Mouse (Mus musculus) hindbrain, embryonic 14.5 days (tissue): ENCODE results near the gene Vtn. TPM values are rescaled to one million over a fixed set of nuclear protein-coding genes. Genes with fewer than 3 reads are reported as not detected.
A peak's percentile ranks its signal among the peaks of the same experiment; 100 is the strongest.
"Not testable (repeated sequence)": the region's sequence is repeated elsewhere in the genome, so short reads cannot be mapped to it uniquely, and the experiment has no call there.

ENCODE experiments used
- ATAC-seq: fragments of 200-750 bp; cut with Nextera tagmentation; 2 replicates; pipeline ENCODE4 v1.8.0; 2017; ENCODE audit warnings: moderate number of reproducible peaks, mild to moderate bottlenecking, moderate TSS enrichment, moderate library complexity; ENCODE audit not compliant: low FRiP score
- DNase-seq: peaks from one replicate; pipeline ENCODE4 v3.0.0-alpha.2; 2015; ENCODE audit warnings: low spot score
- H3K27ac ChIP-seq: fragments of 300-500 bp; sonication (generic); 2 replicates; pipeline ENCODE4 v1.5.1; 2014; ENCODE audit warnings: mild to moderate bottlenecking, moderate library complexity
- H3K27me3 ChIP-seq: fragments of 300-500 bp; sonication (generic); 2 replicates; pipeline ENCODE4 v1.6.1; 2014; ENCODE audit warnings: mild to moderate bottlenecking, low read length, mixed read lengths; ENCODE audit not compliant: control insufficient read depth, insufficient read depth
- H3K36me3 ChIP-seq: fragments of 300-500 bp; sonication (generic); replicated peaks from 2 replicates; pipeline ENCODE4 v1.6.1; 2014; ENCODE audit not compliant: control insufficient read depth, insufficient read depth
- H3K4me1 ChIP-seq: fragments of 300-500 bp; sonication (generic); replicated peaks from 2 replicates; pipeline ENCODE4 v1.6.1; 2014; ENCODE audit warnings: antibody characterized with exemption, low read length, mixed read lengths; ENCODE audit not compliant: control insufficient read depth, insufficient read depth
- H3K4me2 ChIP-seq: fragments of 300-500 bp; sonication (generic); replicated peaks from 2 replicates; pipeline ENCODE4 v1.6.1; 2014; ENCODE audit warnings: mild to moderate bottlenecking, moderate library complexity
- H3K4me3 ChIP-seq: fragments of 300-500 bp; sonication (generic); replicated peaks from 2 replicates; pipeline ENCODE4 v1.5.1; 2014; ENCODE audit warnings: mild to moderate bottlenecking, low read length
- H3K9ac ChIP-seq: fragments of 300-500 bp; sonication (generic); 2 replicates; pipeline ENCODE4 v1.6.1; 2014
- H3K9me3 ChIP-seq: fragments of 300-500 bp; sonication (generic); 2 replicates; pipeline ENCODE4 v1.6.1; 2016; ENCODE audit warnings: low read length; ENCODE audit not compliant: control insufficient read depth
- WGBS: fragments of 180-500 bp; shearing (Covaris S2); extraction: QIAGEN DNeasy Blood & Tissue Kit; methylation state at CpG from one replicate; pipeline ENCODE4 v1.1.7; 2014; 5-methylcytosine and 5-hydroxymethylcytosine counted together
- polyA plus RNA-seq: library from polyadenylated mRNA; unstranded; fragments of >200 nt; fragmentation: Nextera tagmentation; extraction: Ambion mirVana; gene quantifications from 2 replicates; pipeline ENCODE4 v1.2.1, GENCODE M21; 2014

Gene Vtn
- polyA plus RNA-seq, 1 experiment from 2014 or later: 201 TPM

- ATAC-seq: no peak
- H3K4me1 ChIP-seq: no peaks in the 10 kb centered on the region
- H3K36me3 ChIP-seq: peaks cover 100% of the 10 kb centered on the region
- no peak overlapping the region for H3K4me3 ChIP-seq
- WGBS: 68% methylated on average over 9 of the region's 9 CpGs
- DNase-seq: peak; percentile 36
- no peak overlapping the region for H3K27ac ChIP-seq
- H3K4me2 ChIP-seq: no peak overlapping the region
- H3K9ac ChIP-seq: no peak overlapping the region
- H3K27me3 ChIP-seq: no peaks in the 10 kb centered on the region
- H3K9me3 ChIP-seq: no peaks in the 10 kb centered on the region
Observed at GRCm38 (mm10) chr11:78523241-78523955, 24.5 kb downstream of the Vtn start.

DNA sequence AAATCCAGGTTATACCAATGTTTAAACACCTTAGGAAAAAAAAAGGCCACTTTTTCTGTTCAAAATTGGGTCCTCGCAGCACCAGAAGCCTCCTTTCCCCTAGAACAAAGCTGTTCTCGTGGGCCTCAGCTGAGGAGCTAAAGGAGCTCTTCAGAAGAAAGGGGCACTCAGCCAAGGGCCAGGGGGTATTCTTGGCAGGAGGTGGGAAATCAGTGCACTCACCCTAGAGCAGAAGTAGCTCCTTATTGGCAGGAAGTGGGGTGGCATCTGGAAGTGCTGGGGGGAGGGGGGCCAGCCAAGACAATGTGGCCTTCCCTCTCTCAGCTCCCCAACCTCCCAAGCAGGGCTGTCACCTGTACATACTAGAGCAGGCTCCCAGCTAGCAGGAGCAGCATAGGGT is 25.9 kb downstream of the Vtn start:
- 77% methylated on average over 2 of the region's 2 CpGs for WGBS
- ATAC-seq (no peak), DNase-seq (no peak)
- Histone ChIP-seq H3K4me2 (no peak overlapping the region), H3K9me3 (no peaks in the 10 kb centered on the region), H3K4me1 (no peaks in the 10 kb centered on the region), H3K27me3 (no peaks in the 10 kb centered on the region), H3K9ac (no peak overlapping the region), H3K27ac (no peak overlapping the region), H3K36me3 (peaks cover 100% of the 10 kb centered on the region), H3K4me3 (no peak overlapping the region)

DNA sequence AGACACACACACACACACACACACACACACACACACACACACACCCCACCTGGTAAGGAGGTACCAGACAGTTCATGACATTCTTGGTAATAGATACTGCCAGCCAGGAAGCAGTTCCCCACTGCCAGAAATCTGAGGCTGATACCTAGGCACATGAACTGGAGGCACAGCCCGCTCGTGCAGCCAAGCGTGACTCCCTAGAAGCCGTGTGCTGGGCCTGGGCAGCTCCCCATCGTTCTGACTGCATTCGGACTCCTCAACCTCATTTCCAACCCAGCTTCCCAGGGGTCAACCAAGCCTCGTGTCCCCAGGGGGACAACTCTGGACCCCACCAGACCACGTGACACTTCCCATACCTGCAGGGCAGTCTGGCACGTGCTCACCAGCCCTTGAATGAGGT is 29.8 kb downstream of the Vtn start:
- ATAC-seq (no peak), DNase-seq (no peak)
- Histone ChIP-seq H3K9me3 (no peaks in the 10 kb centered on the region), H3K27me3 (no peaks in the 10 kb centered on the region), H3K4me1 (no peaks in the 10 kb centered on the region), H3K4me2 (no peak overlapping the region), H3K27ac (no peak overlapping the region), H3K4me3 (no peak overlapping the region), H3K36me3 (peaks cover 67% of the 10 kb centered on the region), H3K9ac (no peak overlapping the region)
- whole genome bisulfite sequencing: 84% methylated on average over 9 of the region's 9 CpGs

DNA sequence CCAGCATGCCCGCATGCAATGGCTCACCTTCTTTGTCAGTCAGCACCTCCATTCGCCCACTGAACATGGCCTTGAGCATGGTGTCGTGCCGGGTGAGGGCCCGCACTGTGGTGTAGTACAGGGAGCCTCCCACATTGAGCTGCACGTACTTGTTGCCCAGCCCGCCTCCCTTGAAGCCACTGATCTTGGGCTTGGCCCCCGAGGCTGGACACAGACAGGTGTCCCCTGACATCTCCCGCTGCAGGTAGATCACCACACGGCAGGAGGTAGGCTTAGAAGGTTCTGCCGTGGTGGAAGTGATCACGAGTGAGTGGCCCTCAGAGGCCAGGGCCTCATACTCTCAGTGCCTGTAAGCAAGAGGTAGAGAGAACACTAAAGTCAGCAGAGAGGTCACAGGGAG is 31.1 kb downstream of the Vtn start:
- H3K4me3 ChIP-seq: no peak overlapping the region
- no peak overlapping the region for H3K27ac ChIP-seq
- ATAC-seq (no peak), DNase-seq (no peak)
- H3K4me1 ChIP-seq: peaks cover 9% of the 10 kb centered on the region
- no peak overlapping the region for H3K4me2 ChIP-seq
- no peaks in the 10 kb centered on the region for H3K9me3 ChIP-seq
- H3K36me3 ChIP-seq: peaks cover 54% of the 10 kb centered on the region
- H3K27me3 ChIP-seq: no peaks in the 10 kb centered on the region
- H3K9ac ChIP-seq: no peak overlapping the region
- WGBS: 91% methylated on average over 12 of the region's 12 CpGs

DNA sequence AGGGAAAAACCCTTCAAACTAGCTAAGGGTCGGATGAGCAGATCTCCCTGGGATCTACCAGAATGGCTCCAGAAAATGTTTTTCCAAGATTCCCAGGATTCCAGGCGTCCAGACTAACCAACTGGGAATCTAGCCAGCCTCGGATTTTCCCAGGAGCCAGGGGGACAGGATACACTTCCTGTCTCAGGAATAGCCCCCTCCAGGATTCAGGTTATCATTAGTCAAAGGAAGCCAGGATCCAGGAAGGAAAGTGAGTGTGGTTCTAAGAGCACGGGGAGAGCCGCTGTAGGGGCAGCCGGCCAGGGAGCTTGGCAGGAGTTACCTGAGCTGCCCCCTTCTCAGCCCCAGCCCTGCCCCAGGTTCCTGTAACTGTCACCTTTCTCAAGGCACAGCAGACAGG is 32.2 kb downstream of the Vtn start:
- Histone ChIP-seq H3K36me3 (peaks cover 44% of the 10 kb centered on the region), H3K9ac (no peak overlapping the region), H3K4me3 (no peak overlapping the region), H3K4me1 (peaks cover 13% of the 10 kb centered on the region), H3K27ac (no peak overlapping the region), H3K9me3 (no peaks in the 10 kb centered on the region), H3K4me2 (no peak overlapping the region), H3K27me3 (no peaks in the 10 kb centered on the region)
- no peak for ATAC-seq
- no peak for DNase-seq
- WGBS: 82% methylated on average over 6 of the region's 6 CpGs

- not testable (repeated sequence) for DNase-seq, H3K4me3 ChIP-seq, H3K27ac ChIP-seq, H3K27me3 ChIP-seq, H3K4me2 ChIP-seq, H3K9ac ChIP-seq, H3K9me3 ChIP-seq, ATAC-seq
- 98% methylated on average over 10 of the region's 10 CpGs for WGBS
- Histone ChIP-seq H3K4me1 (peaks cover 13% of the 10 kb centered on the region), H3K36me3 (peaks cover 39% of the 10 kb centered on the region)
Observed at GRCm38 (mm10) chr11:78531515-78531914, 32.6 kb downstream of the Vtn start.

DNA sequence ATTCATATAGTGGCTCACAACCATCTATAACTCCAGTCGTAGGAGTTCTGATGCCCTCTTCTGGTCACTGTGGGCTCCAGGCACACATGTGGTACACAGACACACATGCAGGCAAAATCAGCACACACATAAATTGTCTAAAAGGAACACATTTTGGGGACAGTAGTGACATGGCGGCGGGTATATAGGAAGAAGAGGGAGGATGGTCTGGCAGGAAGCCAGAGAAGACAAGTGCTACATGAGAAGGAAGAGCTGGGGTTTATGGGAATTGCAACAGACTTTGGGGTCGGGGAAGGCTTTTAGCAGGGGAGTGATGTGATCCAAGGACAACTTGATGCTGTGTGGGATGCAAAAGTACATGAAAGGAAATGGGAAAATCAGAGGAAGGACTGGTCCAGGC is 35.6 kb downstream of the Vtn start:
- H3K4me1 ChIP-seq: peaks cover 26% of the 10 kb centered on the region
- 95% methylated on average over 4 of the region's 4 CpGs for WGBS
- H3K4me3 ChIP-seq: peak overlapping the region; percentile 75
- no peak for DNase-seq
- H3K9ac ChIP-seq: no peak overlapping the region
- peak overlapping the region; percentile 86 for H3K4me2 ChIP-seq
- H3K9me3 ChIP-seq: no peaks in the 10 kb centered on the region
- H3K27me3 ChIP-seq: no peaks in the 10 kb centered on the region
- no peak for ATAC-seq
- H3K36me3 ChIP-seq: peaks cover 19% of the 10 kb centered on the region
- H3K27ac ChIP-seq: no peak overlapping the region

DNA sequence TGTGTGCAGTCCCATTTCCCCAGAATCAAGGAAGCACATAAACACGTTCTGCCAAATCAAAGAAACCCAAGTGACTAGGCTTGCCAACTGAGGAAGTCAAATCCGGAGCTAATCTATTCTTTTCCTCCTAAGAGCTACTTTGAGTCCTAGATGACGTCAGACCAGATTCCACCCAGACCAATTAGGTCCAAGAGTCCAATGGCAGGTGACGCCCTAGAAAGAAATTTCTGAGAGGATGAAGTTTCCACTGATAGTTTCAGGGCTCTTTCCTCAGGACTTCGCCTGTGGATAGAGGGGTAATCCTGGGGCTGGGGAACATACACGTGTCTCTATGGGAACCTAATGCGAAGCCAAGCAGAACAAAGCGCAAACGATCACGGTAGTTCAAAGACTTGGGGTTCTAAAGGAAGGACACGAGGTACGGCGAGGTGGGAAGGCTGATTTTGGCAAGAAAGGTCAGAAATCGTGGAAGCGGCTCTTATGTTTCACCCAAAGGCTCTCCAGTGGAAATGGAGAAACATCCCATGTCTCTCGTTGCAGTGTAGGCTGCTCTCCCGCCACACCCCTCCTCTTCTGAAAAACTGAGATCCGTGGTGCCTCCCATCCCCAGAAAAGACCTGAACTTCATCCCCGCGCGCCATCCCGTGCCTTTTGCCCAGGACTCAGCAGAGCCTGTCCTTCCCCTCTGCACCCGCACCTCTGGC is 36.6 kb downstream of the Vtn start:
- peak; percentile 5; the same call in 1 of the 2 replicates for ATAC-seq

DNA sequence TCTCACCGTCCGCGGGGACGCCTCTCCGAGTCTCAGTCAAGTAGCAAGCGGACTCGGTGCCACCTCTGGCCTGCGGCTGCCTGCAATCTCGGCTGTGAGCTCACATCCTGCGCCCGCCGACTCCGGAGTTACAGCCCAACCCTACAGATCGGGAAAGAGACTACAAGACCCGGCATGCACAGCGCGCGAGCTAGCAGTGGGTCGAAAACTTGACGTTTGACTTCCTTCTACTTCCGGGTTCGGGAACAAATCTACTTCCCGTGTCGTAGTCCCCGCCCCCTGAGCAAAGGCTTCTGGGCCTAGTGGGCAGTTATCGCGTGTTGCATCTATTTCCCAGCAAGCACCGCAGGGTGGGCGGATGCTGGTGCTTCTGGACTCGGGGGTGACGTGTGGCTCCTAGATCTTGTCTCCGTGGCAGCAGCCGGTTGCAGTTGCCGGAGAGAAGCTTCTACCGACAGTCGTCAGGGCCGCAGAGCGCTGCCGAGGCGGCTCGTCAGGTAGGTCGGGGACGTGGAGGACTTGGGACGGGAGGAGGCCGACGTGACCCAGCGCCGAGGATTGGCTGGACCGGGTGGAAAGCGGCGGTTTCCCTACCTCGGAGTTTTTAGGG is 37.3 kb downstream of the Vtn start, which contains the start of the genes Tnfaip1 and Ift20:
TSS of gene Tnfaip1 (minus strand) at position 253 of the 610 bp plus-strand sequence.
TSS of gene Ift20 (plus strand) at position 282 of the 610 bp plus-strand sequence.
- Histone ChIP-seq H3K27ac (peak within 1 kb of the TSS; percentile 86), H3K27me3 (no peaks in the 10 kb centered on the region), H3K9ac (peak within 1 kb of the TSS; percentile 88), H3K36me3 (peaks cover 27% of the 10 kb centered on the region), H3K4me2 (peak within 1 kb of the TSS; percentile 87), H3K9me3 (no peaks in the 10 kb centered on the region), H3K4me1 (peaks cover 26% of the 10 kb centered on the region), H3K4me3 (peak within 1 kb of the TSS; percentile 75)
- ATAC-seq: peak; percentile 98
- peak; percentile 98 for DNase-seq
- WGBS: under 1% methylated on average over 52 of the region's 52 CpGs

More for the DNA sequence above, 36.6 kb downstream of the Vtn start:
- Histone ChIP-seq H3K4me1 (peaks cover 26% of the 10 kb centered on the region), H3K9me3 (no peaks in the 10 kb centered on the region), H3K4me3 (peak overlapping the region; percentile 75), H3K27ac (peak overlapping the region; percentile 77), H3K9ac (peak overlapping the region; percentile 59), H3K36me3 (peaks cover 20% of the 10 kb centered on the region), H3K4me2 (peak overlapping the region; percentile 86), H3K27me3 (no peaks in the 10 kb centered on the region)
- 1% methylated on average over 23 of the region's 23 CpGs for WGBS
- peak; percentile 65 for DNase-seq
